18 mouse cellular contexts compared by ENCODE assay signal in genomic region chr7:89417707-89418106, GRCm38 (mm10). TPM values are rescaled to one million over a fixed set of nuclear protein-coding genes. Genes with fewer than 3 reads are reported as not detected.
DNase-seq lines count a peak whose midpoint lies in the region; ATAC-seq lines count a peak whose summit lies in the region.
"Had no signal": no experiment of that assay in that cellular context is flagged by ENCODE, and none has a peak within 500 bp of the region (broad histone marks: within the 10 kb centered on the region; RNA-seq: fewer than 3 reads in every experiment).

No protein-coding gene starts in this region.

- H3K4me1 ChIP-seq in heart, embryonic 13.5 days = peaks cover 21% of the 10 kb centered on the region
- H3K4me1 ChIP-seq in lung, embryonic 16.5 days (replicated peaks; ENCODE audit: control insufficient read depth, insufficient read depth, low read length) = peaks cover 14% of the 10 kb centered on the region
- H3K4me1 ChIP-seq in limb, embryonic 10.5 days = peaks cover 16% of the 10 kb centered on the region
- H3K4me1 ChIP-seq: midbrain, embryonic 10.5 days; neural tube, embryonic 15.5 days had no signal

- H3K27me3 ChIP-seq in heart, embryonic 13.5 days (replicated peaks) = no peaks in the 10 kb centered on the region
- no peaks in the 10 kb centered on the region for H3K27me3 ChIP-seq in lung, embryonic 16.5 days (ENCODE audit: control insufficient read depth, insufficient read depth, low read depth, low read length)
- no peaks in the 10 kb centered on the region for H3K27me3 ChIP-seq in limb, embryonic 10.5 days (ENCODE audit: low read depth, poor library complexity, severe bottlenecking)
- H3K27me3 ChIP-seq: CH12.LX; limb, embryonic 15.5 days; neural tube, embryonic 15.5 days had no signal

- no peaks in the 10 kb centered on the region for H3K9me3 ChIP-seq in heart, embryonic 13.5 days
- 0 out of 2 replicates have a peak, but pooled peaks cover 2% of the 10 kb centered on the region for H3K9me3 ChIP-seq in lung, embryonic 16.5 days (ENCODE audit: control insufficient read depth, low read length)
- H3K9me3 ChIP-seq in limb, embryonic 10.5 days (replicated peaks) = no peaks in the 10 kb centered on the region
- H3K9me3 ChIP-seq: embryonic facial prominence, embryonic 15.5 days; limb, embryonic 15.5 days; midbrain, embryonic 10.5 days; neural tube, embryonic 15.5 days had no signal

- H3K9ac ChIP-seq in heart, embryonic 13.5 days = no peak overlapping the region
- no peak overlapping the region for H3K9ac ChIP-seq in lung, embryonic 16.5 days (ENCODE audit: low read length)
- H3K9ac ChIP-seq: embryonic facial prominence, embryonic 15.5 days; limb, embryonic 15.5 days; neural tube, embryonic 15.5 days had no signal

- WGBS in heart, embryonic 13.5 days = 57% methylated on average over 2 of the region's 2 CpGs
- WGBS in lung, embryonic 16.5 days = 69% methylated on average over 2 of the region's 2 CpGs
- WGBS in limb, embryonic 10.5 days = 74% methylated on average over 2 of the region's 2 CpGs

- peaks cover under 1% of the 10 kb centered on the region for H3K36me3 ChIP-seq in heart, embryonic 13.5 days
- H3K36me3 ChIP-seq in lung, embryonic 16.5 days (ENCODE audit: control insufficient read depth, insufficient read depth, low read length) = no peaks in the 10 kb centered on the region
- H3K36me3 ChIP-seq in limb, embryonic 10.5 days = no peaks in the 10 kb centered on the region
- H3K36me3 ChIP-seq: embryonic facial prominence, embryonic 15.5 days; limb, embryonic 15.5 days; midbrain, embryonic 10.5 days; neural tube, embryonic 15.5 days had no signal

- peak overlapping the region; percentile 61; the same call in 1 of the 2 replicates for H3K27ac ChIP-seq in heart, embryonic 13.5 days (replicated peaks)
- H3K27ac ChIP-seq in lung, embryonic 16.5 days (ENCODE audit: low read length) = peak overlapping the region; percentile 36; the same call in 1 of the 2 replicates
- peak overlapping the region; percentile 57; the same call in 1 of the 2 replicates for H3K27ac ChIP-seq in limb, embryonic 10.5 days
- H3K27ac ChIP-seq: embryonic facial prominence, embryonic 15.5 days; limb, embryonic 15.5 days; midbrain, embryonic 10.5 days; neural tube, embryonic 15.5 days had no signal

- peak overlapping the region; percentile 43; the same call in 1 of the 2 replicates for H3K4me2 ChIP-seq in heart, embryonic 13.5 days
- no peak overlapping the region for H3K4me2 ChIP-seq in lung, embryonic 16.5 days (ENCODE audit: low read depth, low read length)
- H3K4me2 ChIP-seq: embryonic facial prominence, embryonic 15.5 days; limb, embryonic 15.5 days; neural tube, embryonic 15.5 days had no signal

- H3K4me3 ChIP-seq in heart, embryonic 13.5 days = no peak overlapping the region
- no peak overlapping the region for H3K4me3 ChIP-seq in lung, embryonic 16.5 days (ENCODE audit: low read length)
- no peak overlapping the region for H3K4me3 ChIP-seq in limb, embryonic 10.5 days
- H3K4me3 ChIP-seq: embryonic facial prominence, embryonic 15.5 days; limb, embryonic 15.5 days; midbrain, embryonic 10.5 days; neural tube, embryonic 15.5 days had no signal

- no peak for ATAC-seq in heart, embryonic 13.5 days (ENCODE audit: extremely low read depth, insufficient number of reproducible peaks, low FRiP score, low TSS enrichment)
- peak; percentile 3; the same call in 1 of the 2 replicates for ATAC-seq in lung, embryonic 16.5 days (ENCODE audit: low read depth)

- peak; percentile 59 for DNase-seq in adrenal gland, postnatal 10 days
- no peak for DNase-seq in adrenal gland, adult 18-20 months (ENCODE audit: low spot score in 2 of 2)
- no peak for DNase-seq in heart, adult 9 months (ENCODE audit: low spot score in 2 of 2)
- DNase-seq in lung, postnatal 36 days = no peak
- no peak for DNase-seq in limb, embryonic 10.5 days (ENCODE audit: low spot score)
- no peak for DNase-seq in yolk sac, embryonic 10.5 days (ENCODE audit: low spot score)
- DNase-seq: cerebellum, adult 18-20 months; kidney, postnatal 10 days; layer of hippocampus, adult 9-11 months; retina, postnatal 1 day; thymus, postnatal 14 days had no signal

RNA-seq across cellular contexts. Expression of gene Fzd4, which starts 13.6 kb away (rescaled TPM):
- 10 to 100 TPM; 73.5 to 79.2 TPM for total RNA-seq in adrenal gland, postnatal 10 days (2021)
- total RNA-seq in adrenal gland, adult 18-20 months (2021) = 10 to 100 TPM; 26.2 to 36.4 TPM
- 6.9 and 7.1 TPM in 2 replicates for polyA plus RNA-seq in heart, embryonic 13.5 days (2015; fragmentation: Nextera tagmentation; extraction: Ambion mirVana)
- 14.4 and 14.8 TPM in 2 replicates for polyA plus RNA-seq in lung, embryonic 16.5 days (2015; fragmentation: Nextera tagmentation; extraction: Ambion mirVana)
- polyA plus RNA-seq in limb, embryonic 10.5 days (2016; fragmentation: Nextera tagmentation; extraction: Ambion mirVana) = 3.9 and 6.4 TPM in 2 replicates

RNA-seq across cellular contexts. Expression of gene Tmem135, which starts 13.7 kb away (rescaled TPM):
- total RNA-seq in adrenal gland, postnatal 10 days (2021) = 10 to 100 TPM; 90.8 to 97.3 TPM
- 100 to 1,000 TPM in 1 of 2 experiments, 10 to 100 TPM in 1; 98.0 to 110 TPM for total RNA-seq in adrenal gland, adult 18-20 months (2021)
- 21.7 and 23.8 TPM in 2 replicates for polyA plus RNA-seq in heart, embryonic 13.5 days (2015; fragmentation: Nextera tagmentation; extraction: Ambion mirVana)
- polyA plus RNA-seq in lung, embryonic 16.5 days (2015; fragmentation: Nextera tagmentation; extraction: Ambion mirVana) = 27.5 and 29.0 TPM in 2 replicates
- 14.5 and 16.1 TPM in 2 replicates for polyA plus RNA-seq in limb, embryonic 10.5 days (2016; fragmentation: Nextera tagmentation; extraction: Ambion mirVana)
